Mouse (Mus musculus) megakaryocyte-erythroid progenitor cell, adult 5 weeks (primary cell): ENCODE measurements around the gene Tlcd2. TPM values are rescaled to one million over a fixed set of nuclear protein-coding genes. Genes with fewer than 3 reads are reported as not detected.

Experiments used
- polyA plus RNA-seq: library from polyadenylated mRNA; stranded (reverse); fragments of >175 nt; gene quantifications from 2 replicates; pipeline ENCODE4 v1.2.3, GENCODE M21; 2012

The Tlcd2 gene
- polyA plus RNA-seq, result 4.8 and 6.5 TPM in 2 replicates

DNA sequence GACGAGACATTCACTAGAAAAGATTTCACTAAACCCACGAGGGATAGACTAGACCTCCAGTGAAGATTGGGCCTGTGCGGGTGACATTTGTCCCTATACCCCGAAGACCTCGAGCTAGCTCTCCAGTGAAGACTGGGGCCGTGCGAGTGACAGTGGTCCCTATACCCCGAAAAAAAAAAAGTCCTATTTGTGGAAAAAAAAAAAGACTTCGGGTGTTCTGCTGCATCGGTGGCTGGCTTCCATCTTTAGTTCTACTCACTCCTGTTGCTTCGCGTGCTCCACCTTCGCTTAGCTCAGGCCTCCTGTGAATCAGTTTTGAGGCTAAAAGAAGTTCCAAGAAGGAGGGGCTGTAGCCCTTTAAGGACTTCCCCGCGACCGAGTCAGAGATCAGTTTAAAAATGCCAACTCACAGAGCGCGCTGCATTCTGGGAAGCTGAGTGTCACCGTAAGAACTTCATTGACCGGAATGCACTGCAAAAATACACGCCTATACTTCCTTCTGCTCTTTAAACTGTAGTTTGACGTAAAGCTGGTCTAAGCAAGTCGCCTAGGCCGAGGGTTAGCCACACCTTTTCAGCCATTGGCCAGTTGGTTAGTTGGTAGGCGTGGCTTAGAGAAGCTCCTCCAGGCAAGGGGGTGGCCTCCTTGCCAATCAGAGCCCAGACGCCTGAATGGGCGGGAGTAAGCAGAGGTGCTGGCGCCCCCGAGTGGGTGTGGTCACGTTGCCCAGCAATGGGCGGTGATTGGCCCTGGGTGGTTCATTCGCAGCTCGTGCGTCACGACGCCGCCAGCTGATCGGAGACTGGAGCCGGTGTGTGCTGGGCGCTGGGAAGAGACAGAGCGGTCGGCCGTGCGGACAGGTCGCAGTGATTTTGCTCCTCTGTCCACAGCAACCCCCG lies at the start of gene Tlcd2:
TSS of gene Tlcd2 (plus strand) at position 872 of the 899 bp plus-strand sequence.

DNA sequence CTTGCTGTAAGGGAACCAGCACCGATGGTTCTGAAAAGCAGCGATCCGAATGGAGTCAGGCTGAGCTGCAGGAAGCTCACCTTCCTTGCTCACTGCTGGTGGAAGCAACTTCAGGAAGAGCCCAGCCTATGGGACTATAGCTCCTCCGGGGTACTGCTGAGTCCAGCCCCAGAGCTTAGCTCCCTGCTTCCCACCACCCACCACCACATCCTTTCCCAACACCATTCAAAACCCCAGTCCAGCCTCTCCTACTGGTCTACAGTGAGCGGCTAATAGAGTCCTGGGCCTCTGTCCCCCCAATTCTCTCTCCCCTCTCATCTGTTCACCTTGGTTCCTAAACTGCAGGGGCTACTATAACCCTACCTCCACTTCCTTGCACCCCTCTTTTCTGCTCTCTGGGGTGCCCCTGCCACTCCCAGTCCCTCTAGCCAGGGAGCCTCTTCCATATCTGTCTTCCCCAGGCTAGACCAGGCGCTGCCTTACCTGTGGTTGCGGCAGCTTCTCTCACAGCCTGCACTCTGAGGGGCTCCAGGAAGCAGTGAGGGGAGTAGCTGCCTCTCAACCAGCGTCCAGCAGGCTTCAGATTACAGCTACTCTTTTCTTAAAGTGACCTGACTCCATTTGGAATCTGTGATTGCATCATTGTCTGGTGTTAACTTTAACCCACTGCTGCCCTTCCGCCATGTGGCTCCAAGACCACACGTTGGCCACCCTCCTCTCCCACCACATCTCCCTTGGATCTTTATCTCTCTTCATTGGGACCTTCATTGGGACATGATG lies 39.3 kb upstream of the Tlcd2 start, which contains the start of gene Serpinf1:
TSS of gene Serpinf1 (minus strand) at position 689 of the 780 bp plus-strand sequence.

DNA sequence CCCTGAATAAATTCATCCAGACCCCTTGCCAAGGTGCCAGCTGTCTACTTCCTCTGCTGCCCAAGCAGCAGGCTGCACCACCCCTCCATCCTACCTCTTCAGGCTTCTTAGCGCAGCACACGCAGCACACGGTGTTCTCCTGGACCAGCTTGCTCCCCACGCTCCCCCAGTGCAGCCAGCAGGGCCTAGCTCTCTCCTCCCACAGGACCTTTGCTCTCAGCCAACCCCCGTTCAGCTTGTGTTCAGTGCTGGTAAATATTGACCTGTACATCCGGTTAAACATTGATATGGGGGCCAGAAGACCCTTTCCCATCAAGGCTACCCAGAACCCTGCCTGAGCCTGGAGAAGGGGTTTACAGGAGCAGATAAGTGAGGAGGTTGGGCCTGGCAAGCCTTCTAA lies 22.2 kb upstream of the Tlcd2 start, which contains the start of gene Serpinf2:
TSS of gene Serpinf2 (minus strand) at position 229 of the 400 bp plus-strand sequence.

DNA sequence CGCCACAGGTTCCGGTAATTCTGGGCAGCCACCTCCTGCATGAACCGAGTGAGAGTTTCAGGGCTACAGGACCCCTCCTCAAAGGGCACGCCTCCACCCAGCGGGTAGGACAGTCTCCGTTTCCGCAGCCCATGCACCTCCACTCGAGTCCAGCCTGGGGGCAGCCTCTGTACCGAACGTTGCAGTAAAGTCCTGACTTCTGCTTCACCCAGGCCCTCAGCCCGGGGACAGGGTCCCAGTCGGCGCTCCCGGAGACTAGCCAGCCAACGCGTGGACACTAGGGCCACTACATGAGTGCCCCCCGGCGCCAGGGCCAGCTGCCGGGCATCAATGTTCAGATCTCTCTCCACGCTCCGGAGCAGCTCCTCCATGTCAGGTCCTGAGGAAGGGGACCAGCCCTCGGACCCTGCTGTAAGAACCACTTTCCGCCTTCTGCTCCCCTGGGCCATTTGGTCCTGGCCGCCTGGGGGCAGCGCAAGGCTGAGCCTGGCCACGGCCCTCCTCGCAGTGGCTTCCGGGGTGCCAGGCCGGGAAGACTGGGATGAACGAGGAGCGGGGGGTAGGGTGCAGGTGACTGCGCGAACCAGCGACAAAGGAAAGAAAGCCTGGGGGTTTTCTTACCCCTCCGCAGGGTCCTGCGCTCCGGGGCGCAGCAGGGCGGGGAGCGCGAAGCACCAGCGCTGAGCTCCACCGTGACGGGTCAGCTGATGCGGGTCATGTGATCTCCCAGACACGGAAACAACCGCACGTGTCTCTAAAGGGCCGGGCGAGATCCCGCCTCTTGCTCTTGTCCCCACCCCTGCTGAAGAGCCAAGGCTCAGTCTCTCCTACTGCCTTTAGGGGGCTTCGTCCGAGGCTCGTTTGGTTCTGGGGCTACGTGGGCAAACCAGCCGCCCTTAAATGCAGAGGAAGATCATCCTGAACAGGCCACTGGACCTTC lies 7.3 kb upstream of the Tlcd2 start, which contains the start of gene Wdr81:
TSS of gene Wdr81 (minus strand) at position 727 of the 940 bp plus-strand sequence.

DNA sequence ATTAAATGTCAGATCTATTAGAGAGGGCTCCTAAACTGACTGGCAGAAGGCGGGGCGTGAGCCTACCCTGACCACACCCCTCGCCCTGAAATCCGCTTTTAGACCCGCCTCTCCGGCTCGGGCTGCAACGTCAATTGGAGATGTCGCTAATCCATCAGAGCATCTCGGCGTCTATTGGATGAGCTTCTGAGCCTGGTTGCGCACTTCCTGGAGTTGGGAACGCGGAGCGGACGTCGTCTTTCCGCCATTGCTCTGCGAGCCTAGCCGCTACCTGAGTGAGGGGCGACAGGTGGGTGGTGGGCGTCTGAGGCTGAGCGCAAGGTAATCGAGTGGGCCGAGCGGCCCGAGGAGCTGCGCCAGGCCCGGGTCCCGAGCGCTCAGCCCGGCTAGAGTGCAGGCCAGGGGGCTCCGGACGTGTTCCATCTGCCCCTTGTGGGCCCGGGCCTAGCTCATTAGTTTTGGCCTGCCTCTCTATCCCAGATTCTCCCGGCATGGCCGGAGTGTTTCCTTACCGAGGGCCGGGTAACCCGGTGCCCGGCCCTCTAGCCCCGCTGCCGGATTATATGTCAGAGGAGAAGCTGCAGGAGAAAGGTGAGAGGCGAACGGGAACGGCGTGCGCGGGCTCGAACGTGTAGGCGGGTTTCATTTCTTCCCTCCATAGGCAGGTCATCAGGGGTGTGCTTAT lies 25.2 kb downstream of the Tlcd2 start, which contains the start of gene Prpf8:
TSS of gene Prpf8 (plus strand) at position 216 of the 685 bp plus-strand sequence.

DNA sequence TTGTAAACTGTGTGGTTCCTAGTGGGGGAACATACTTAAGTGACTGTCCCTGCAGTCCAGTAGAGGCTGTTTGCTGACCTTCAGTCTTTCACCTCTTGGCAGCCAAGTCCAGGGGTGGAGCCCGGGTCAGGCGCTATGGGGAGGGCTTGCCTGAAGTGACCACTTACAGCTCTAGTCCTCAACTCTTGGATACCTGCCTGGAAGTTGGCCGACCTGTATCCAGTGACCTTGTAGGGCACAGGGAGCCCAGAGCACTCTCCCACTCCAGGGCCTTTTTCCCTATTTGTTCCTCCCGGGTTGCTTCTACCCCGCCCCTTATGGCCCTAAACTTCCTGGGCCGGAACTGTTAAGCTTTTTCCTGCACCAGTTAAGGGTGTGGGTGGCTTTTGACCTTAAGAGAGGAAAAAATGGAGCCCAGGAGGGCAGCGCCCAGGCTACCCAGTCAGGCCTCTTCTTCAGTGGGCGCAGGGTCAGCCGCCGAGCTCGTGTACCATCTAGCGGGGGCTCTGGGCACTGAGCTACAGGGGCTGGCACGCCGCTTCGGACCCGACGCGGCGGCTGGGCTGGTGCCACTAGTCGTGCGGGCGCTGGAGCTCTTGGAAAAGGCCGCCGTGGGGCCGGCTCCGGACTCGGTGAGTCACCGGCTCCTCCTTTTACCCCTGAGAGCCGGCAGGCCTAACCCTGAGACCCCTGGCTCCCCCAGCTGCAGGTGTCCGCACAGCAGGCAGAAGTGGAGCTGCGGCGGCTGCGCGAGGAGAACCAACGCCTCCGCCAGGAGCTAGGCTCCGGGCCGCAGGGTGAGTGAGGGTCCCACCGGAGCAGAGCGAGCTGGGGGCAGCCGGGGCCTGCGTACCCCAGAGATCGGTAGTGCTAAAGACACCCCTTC lies 48.5 kb downstream of the Tlcd2 start, which contains the start of gene Rilp:
TSS of gene Rilp (plus strand) at position 354 of the 886 bp plus-strand sequence.

DNA sequence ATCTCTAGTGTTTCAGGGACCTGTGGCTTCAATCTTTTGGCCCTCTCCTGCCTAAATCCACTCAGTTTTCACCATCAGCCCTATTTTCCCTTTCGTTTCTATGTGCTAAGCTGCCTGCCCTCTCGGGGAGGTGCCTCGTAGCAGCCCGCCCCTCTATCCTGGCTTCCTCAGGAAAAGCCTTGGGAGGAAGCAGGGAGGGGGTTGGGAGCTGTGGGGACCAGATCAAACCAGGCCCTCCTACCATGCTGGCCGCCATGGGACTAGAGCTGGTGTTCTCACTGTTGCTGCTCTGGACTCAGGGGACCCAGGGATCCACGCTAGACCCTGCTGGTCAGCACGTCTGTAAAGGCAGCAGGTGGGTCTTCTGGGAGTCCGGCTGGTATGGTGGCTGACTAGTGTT lies 51.8 kb downstream of the Tlcd2 start, which contains the start of gene Scarf1:
TSS of gene Scarf1 (plus strand) at position 205 of the 400 bp plus-strand sequence.

Other genes with a start within 250 kb of the Tlcd2 start
- 63.7 and 70.6 TPM in 2 replicates for gene Rpa1, start 113.4 kb upstream of the Tlcd2 start, polyA plus RNA-seq
- gene Smyd4, start 113.3 kb upstream of the Tlcd2 start, polyA plus RNA-seq, result 1.0 and 1.1 TPM in 2 replicates
- 70.7 and 77.3 TPM in 2 replicates for gene Serpinf1, start 39.0 kb upstream of the Tlcd2 start, polyA plus RNA-seq
- 0.15 TPM in 1 of 2 replicates, not detected in the other for gene Serpinf2, start 22.1 kb upstream of the Tlcd2 start, polyA plus RNA-seq
- gene Wdr81, start 7.0 kb upstream of the Tlcd2 start, polyA plus RNA-seq, result 19.9 and 22.9 TPM in 2 replicates
- gene Prpf8, start 25.1 kb downstream of the Tlcd2 start, polyA plus RNA-seq, result 39.6 and 47.9 TPM in 2 replicates
- gene Rilp, start 48.4 kb downstream of the Tlcd2 start, polyA plus RNA-seq, result 1.1 and 1.7 TPM in 2 replicates
- 15.1 and 16.1 TPM in 2 replicates for gene Scarf1, start 51.8 kb downstream of the Tlcd2 start, polyA plus RNA-seq
- 11.7 and 18.5 TPM in 2 replicates for gene Slc43a2, start 70.0 kb downstream of the Tlcd2 start, polyA plus RNA-seq
- 50.6 and 61.9 TPM in 2 replicates for gene Pitpna, start 126.4 kb downstream of the Tlcd2 start, polyA plus RNA-seq
- 51.1 and 62.5 TPM in 2 replicates for gene Inpp5k, start 169.3 kb downstream of the Tlcd2 start, polyA plus RNA-seq
- gene Myo1c, start 188.8 kb downstream of the Tlcd2 start, polyA plus RNA-seq, result 20.9 and 22.6 TPM in 2 replicates
- gene Crk, start 217.5 kb downstream of the Tlcd2 start, polyA plus RNA-seq, result 90.4 and 104 TPM in 2 replicates